Mouse (Mus musculus) C3H10T1/2 (cell line): ENCODE data around the gene Smc3. TPM values are rescaled to one million over a fixed set of nuclear protein-coding genes. Genes with fewer than 3 reads are reported as not detected.

Experiments used
- polyA plus RNA-seq, 2 experiments: library from polyadenylated mRNA; unstranded; fragments of >200 nt; fragmentation: generic; extraction: Trizol; gene quantifications; one replicate each; pipeline ENCODE4 v1.2.1; 2012; ENCODE audit warnings: missing spikeins in 2 of 2

The Smc3 gene
- 1 to 10 TPM; 1.9 to 7.8 TPM for polyA plus RNA-seq

DNA sequence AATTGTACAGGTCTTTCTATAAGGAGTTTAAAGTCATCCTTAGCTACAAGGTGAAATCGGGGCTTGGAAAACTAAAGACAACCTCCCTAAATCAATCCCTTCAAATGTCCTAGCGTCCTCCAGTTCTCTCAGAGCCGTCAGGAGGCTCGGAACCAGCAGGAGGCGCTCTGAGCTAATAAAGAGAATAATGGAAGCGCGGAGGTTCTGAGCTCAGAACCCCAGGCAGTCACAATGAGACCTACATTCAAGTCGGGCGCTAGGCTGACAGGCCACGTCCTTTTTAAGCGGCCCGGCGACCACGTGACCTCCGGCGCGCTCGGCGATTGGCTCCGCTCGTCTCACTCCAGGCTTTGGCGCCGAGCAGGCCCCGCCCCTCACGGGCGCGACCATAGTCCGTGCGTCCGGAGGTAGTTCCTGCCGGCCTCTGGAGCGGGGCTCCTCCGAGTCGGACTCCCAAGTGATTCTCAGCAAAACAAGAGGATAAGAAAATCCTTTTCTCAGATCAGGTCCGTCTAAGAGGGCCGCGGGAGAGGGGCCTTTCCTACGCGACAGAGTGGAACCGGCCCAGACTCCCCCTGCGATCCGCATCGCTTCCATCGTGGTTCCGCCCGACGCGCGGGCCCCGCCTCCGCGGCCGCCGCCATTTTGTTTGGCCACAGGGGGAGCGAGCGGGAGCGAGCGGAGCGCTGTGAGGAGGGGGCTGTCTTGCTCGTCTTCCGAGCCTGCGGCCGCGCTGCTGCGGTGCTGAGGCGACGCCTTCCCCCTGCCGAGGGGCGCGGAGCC lies at the start of gene Smc3:
Gene Smc3, plus strand, starts transcription at position 642 of the 783 bp plus-strand sequence.

DNA sequence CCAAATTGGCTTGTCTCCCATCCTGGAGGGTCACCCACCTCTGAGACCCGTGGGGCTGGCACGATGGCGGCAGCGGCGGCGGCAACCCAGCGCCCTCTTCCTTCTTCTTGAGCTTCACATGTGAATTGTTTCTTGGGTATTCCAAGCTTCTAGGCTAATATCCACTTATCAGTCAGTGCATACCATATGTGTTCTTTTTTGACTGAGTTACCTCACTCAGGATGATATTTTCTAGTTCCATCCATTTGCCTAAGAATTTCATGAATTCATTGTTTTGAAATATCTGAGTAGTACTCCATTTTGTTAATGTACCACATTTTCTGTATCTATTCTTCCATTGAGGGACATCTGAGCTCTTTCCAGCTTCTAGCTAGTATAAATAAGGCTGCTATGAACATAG lies 11.2 kb upstream of the Smc3 start, which contains the start of gene Nutf2-ps1:
Gene Nutf2-ps1, minus strand, starts transcription at position 101 of the 400 bp plus-strand sequence.

DNA sequence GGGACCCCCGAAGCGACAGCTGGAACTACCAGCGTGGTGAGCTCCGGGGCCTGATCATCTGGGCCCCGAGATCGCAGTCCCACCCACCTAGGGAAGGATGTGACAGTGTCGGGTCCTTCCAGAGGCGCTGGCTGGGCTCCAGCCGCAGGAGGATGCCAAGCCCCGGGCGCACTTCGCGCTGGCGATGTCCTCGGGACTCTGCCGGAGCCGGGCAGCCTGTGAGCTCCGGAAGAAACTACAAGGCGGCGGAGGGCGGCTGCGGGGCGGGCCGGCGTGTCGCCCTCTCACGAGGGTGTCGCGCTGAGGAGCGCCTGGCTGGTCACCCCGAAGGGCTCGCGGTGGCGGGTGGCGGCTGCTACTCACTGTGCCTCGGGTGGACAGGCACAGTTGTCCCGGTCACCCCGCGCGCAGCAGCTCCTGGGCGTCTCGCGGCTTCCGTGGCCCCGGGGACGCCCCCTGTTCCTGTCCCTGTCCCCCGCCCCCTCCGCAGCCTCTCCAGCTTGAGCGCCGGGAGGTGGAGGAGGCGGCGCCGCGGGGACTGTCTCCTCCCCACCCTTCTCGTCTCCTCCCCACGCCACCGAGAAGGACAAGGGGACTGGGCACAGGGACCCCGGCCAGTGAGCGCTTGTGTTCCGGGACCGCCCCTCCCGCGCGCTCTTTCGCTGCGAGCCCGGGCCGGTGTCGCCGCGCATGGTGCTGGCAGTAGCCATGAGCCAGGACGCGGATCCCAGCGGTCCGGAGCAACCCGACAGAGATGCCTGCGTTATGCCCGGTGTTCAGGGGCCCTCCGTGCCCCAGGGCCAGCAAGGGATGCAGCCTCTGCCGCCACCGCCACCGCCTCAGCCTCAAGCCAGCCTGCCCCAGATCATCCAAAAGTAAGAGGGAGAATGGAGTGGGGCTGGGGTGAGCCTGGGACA lies 76.8 kb downstream of the Smc3 start, which contains the start of gene Rbm20:
Gene Rbm20, plus strand, starts transcription at position 589 of the 917 bp plus-strand sequence.

Other genes starting within 250 kb of the Smc3 start
- not detected for gene Gm10197, start 228.6 kb upstream of the Smc3 start, polyA plus RNA-seq
- 10 to 100 TPM in 1 of 2 experiments, 1 to 10 TPM in 1; 8.0 to 21.1 TPM for gene Smndc1, start 209.8 kb upstream of the Smc3 start, polyA plus RNA-seq
- 10 to 100 TPM in 1 of 2 experiments, 1 to 10 TPM in 1; 7.8 to 12.3 TPM for gene Dusp5, start 71.3 kb upstream of the Smc3 start, polyA plus RNA-seq
- 10 to 100 TPM; 16.7 to 32.8 TPM for gene Nutf2-ps1, start 11.3 kb upstream of the Smc3 start, polyA plus RNA-seq
- gene Rbm20, start 76.9 kb downstream of the Smc3 start, polyA plus RNA-seq: under 1 TPM; 0.01 to 0.12 TPM